Mouse (Mus musculus) embryonic stem cell, embryonic (primary cell): Measurements from ENCODE around the gene Fam20b.

Experiments used
- CTCF ChIA-PET, 4 experiments: fragments of 300-600 bp in 2 of 4; fragments of 350-600 bp in 2 of 4; sonication (Branson Sonifier 250); formaldehyde crosslinking; loops; one replicate each; lab custom pipeline; 2022; ENCODE audit warnings: inconsistent platforms in 2 of 4; lab: Charles Lee
- POLR2A ChIA-PET, 4 experiments: fragments of 300-600 bp in 2 of 4; fragments of 350-600 bp in 2 of 4; sonication (Branson Sonifier 250); formaldehyde crosslinking; loops; one replicate each; lab custom pipeline; 2022; ENCODE audit warnings: antibody characterized with exemption in 4 of 4, inconsistent platforms in 1 of 4; lab: Charles Lee

Gene Fam20b

DNA sequence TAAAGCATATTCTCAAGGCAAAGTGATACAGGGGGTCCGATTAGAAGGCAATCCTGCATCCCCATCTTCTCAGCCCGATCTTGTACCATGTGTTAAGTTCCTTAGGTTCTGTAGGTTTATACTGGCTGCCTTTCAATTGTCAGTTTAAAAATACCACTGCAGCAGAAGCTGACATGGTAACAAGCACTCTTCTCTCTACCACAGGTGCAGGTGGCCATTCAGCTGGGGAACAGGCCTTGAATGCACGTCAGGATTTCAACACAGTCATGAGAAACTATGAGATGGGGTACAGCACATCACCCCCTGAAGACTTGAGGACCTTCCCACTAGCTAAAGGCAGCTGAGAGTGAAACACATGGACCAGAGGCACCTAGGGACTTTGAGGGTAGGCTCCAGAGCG is 15.4 kb downstream of the Fam20b start:
- CTCF ChIA-PET = interaction anchor here in 1 of 4 experiments (0.9 kb wide), 1 partner anchor 199 kb away, joined by 3 read pairs; no protein-coding TSS in a partner anchor
- POLR2A ChIA-PET = interaction anchor here in 1 of 4 experiments (0.9 kb wide), 1 partner anchor 9 kb away, joined by 3 read pairs; no protein-coding TSS in a partner anchor

DNA sequence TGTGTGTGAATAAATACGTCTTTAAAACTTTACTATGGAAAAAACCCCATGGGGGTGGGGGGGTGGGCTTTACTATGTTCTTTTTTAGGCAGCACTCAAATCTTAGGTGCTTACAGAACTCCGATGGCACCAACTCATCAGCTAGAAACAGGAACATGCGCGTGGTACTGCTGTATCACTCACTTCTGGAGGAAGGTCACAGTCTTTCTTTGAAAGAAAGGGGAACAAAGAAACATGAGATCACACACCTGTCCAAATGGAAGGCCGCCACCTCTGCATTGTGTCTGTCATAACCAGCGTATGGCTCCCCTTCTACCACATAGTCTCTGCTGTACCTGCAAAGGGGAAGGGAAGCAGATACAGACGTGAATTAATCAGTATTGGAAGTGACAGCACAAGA is 16.7 kb downstream of the Fam20b start:
- CTCF ChIA-PET = no interaction called here
- POLR2A ChIA-PET = interaction anchor here in 1 of 4 experiments (0.6 kb wide), 1 partner anchor 16 kb away, joined by 3 read pairs; no protein-coding TSS in a partner anchor

DNA sequence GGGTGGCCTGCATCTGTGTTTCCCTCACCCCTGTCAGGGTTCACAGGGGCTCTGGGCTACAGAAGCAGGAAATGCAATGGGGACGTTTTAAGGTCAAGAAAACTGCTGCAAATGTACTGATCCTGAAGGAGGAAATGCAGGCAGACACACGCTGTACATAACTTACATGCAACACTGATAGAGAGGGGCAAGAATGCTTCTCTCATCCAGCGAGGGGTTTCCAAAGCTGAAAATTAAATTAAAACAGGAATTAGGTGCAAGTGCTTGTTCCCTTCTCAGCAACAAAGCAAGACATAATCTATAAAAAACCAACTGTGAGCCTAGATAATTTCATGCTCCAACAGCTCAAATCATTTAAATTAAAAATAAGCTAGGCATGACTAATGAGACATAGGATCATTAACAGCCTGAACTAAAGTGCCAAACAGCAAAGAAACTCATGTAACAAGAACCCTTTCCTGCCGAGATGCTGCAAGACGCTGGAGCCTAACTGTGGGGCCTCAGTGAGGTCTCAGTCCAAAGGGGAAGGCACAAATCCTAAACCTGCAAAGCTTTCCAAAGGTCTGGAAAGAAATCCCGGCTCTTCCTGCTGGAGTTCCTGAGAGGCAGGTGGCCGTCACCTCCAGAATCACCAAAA is 32.7 kb downstream of the Fam20b start:
- ChIA-PET CTCF (interaction anchor here in 1 of 4 experiments (0.6 kb wide), 1 partner anchor 68 kb away, joined by 3 read pairs; no protein-coding TSS in a partner anchor), POLR2A (interaction anchor here in 1 of 4 experiments (0.7 kb wide), 1 partner anchor 23 kb away, joined by 3 read pairs; no protein-coding TSS in a partner anchor)

DNA sequence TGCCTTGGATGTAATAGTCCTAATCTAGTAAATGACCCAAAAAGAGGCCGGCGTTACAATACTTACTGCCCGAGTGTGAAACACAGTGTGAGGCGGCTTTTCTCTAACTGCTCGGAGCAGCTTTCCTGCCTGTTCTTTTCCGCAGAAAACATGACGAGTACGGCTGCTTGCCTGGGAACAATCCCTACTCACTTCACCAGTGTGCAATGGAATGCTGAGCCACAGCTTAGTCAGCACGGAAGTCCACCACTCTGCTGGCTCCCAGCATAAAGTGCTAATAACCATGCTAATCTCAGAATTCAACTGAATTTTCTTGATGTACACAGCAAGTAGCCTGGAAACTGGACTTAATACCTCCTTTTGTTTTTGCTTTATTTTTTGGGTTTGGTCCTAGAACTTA is 39.3 kb downstream of the Fam20b start:
- ChIA-PET CTCF (interaction anchor here in 1 of 4 experiments (0.7 kb wide), 1 partner anchor 101 kb away, joined by 3 read pairs; no protein-coding TSS in a partner anchor), POLR2A (interaction anchor here in 1 of 4 experiments (1.0 to 3.3 kb wide), 4 partner anchors 8 to 19 kb away, joined by 3 to 10 read pairs (median 4); no protein-coding TSS in a partner anchor)

DNA sequence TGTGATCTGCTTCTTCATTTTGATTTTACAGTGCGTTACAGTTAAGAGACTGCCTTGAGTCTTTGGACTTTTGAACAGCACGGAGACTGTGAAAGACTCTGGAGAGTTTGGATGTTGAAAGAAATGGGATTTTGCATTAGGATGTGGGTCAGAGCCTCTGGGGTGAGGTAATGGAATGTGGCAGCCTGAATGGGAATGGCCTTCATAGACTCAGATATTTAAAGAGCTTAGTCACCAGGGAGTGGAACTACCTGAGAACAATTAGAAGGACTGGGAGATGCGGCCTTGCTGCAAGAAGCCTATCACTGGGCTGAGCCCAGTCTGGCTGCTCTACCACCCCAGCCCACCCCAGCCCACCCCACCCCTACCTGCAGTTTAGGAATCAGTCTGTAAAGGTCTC is 41.7 kb downstream of the Fam20b start:
- ChIA-PET POLR2A (interaction anchor here in 2 of 4 experiments (0.6 to 1.8 kb wide), 8 partner anchors 10 to 63 kb away, joined by 3 to 4 read pairs (median 3); no protein-coding TSS in a partner anchor), CTCF (interaction anchor here (0.6 to 1.8 kb wide), 7 partner anchors 9 to 296 kb away, joined by 3 to 16 read pairs (median 3); no protein-coding TSS in a partner anchor)

DNA sequence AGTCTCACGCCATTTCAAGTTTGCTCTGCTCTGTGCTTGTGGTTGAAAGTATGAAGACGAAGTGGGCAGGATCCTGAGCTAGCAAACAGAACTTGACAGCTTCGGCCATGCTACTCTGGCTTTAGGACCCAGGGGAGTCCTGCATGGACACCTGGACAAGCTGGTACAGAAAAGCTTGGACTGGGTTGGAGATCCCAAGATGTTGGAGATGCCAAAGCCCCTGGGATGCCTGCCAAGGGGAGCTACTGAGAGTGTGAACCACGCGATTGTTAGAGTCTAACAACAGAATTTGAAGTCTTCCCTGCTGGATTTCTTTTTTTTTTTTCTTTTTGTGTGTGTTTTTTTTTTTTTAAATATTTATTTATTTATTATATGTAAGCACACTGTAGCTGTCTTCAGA is 42.3 kb downstream of the Fam20b start:
- ChIA-PET POLR2A (interaction anchor here in 2 of 4 experiments (0.6 to 1.8 kb wide), 10 partner anchors 10 to 216 kb away, joined by 3 to 7 read pairs (median 4); no protein-coding TSS in a partner anchor), CTCF (interaction anchor here (0.6 to 1.8 kb wide), 12 partner anchors 9 to 789 kb away, joined by 3 to 16 read pairs (median 3); no protein-coding TSS in a partner anchor)

DNA sequence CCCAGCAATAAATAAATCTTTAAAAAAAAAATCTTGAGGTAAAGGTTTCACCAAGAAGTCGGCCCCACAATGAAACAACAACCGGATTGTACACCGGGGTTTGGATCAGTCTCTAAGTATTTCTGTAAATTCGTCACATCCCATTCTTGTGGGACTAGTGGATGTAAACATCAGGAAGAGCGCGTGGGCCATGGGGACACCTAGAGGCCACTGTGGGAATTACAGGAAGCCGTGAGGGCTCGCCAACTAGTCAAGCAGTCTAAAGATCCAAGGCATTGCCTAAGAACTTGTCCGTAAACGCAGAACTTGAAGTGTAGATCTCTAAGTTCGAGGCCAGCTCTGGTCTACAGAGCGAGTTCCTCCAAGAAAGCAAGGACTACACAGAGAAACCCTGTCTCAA is 42.7 kb downstream of the Fam20b start:
- ChIA-PET CTCF (interaction anchor here in 3 of 4 experiments (0.7 to 1.8 kb wide), 8 partner anchors 8 to 789 kb away, joined by 3 to 5 read pairs (median 4); no protein-coding TSS in a partner anchor), POLR2A (interaction anchor here in 2 of 4 experiments (0.7 to 1.8 kb wide), 7 partner anchors 9 to 216 kb away, joined by 3 to 7 read pairs (median 4); no protein-coding TSS in a partner anchor)

DNA sequence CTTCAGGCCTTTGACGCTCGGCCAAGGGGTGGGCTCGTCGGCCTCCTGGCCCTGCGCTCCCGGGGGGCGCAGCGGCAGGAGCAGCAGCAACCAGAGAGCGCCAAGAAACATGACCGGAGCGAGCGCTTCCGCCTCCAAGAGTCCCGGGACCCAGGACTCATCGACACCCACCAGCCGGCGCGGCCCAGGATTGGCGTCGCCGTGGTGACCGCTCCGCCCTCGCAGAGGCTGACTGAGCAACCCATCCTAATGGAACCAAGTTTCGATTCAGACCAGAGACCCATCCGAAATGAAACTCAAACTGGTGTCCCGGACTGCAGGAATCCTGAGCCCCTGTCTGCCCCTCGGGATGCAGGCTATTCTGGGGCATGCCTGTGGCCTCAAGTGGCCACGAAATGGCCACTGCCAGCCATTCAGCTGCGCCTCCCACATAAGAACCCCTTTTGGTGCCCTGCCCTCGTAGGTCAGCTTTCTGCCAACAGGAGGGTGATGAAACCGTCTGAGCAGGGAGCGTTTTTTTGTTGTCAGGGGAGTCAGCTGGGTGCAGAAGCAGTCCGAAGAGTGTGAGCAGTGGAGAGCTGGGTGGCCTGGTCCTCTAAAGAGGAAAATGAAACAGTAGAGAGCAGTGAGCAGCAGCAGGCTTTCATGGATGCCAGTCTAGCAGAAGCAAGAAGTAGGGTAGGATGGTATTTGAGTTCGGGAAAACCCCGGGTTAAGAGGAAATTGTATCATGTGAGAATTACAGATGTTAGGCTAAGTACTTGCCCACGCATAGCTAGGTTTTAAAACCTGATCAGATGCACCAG is 44.5 kb downstream of the Fam20b start, which contains the start of gene Tor3a:
Gene Tor3a, minus strand, starts transcription at position 162 of the 806 bp plus-strand sequence.
- POLR2A ChIA-PET = interaction anchor here in 3 of 4 experiments (0.6 to 1.7 kb wide), 8 partner anchors 11 to 771 kb away, joined by 3 to 6 read pairs (median 4); partner anchors contain the start of gene Abl2 (in 1 of the 3)

DNA sequence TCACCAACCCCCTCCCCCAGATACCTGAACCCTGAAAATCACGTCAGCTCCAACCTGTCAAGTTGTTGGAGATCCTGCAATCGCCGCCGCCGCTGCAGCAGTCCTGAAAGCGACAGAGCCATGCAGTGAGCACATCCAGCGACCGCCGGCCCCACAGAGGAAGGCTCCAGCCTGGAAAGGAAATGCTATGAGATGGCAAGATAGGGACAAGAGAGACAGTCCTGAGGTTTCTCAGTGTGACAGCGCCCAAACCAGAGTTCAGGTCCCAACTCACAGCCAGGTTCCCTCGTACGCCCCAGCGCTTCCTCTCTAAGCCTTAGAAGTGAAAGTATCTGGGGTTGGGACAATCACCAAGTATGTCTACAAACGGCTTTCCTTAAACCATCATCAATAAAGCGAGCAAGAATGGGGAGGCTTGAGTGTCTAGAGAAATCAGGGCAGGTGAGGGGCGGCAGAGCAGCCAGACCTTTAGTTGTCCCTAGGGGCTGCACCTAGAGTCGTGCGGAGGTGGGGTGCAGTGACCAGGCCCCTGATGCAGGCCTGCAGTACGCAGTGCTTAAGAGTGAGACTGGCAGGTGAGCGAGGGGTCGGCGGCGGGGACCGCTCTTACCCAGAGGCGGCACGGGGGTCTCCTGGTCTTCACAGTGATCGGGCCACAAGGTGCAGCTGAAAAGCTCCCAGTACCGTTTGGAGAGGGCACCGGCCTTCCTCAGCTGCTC is 45.3 kb downstream of the Fam20b start:
- ChIA-PET CTCF (interaction anchor here in 2 of 4 experiments (1.1 to 1.5 kb wide), 2 partner anchors 42 to 43 kb away, joined by 3 to 4 read pairs; no protein-coding TSS in a partner anchor), POLR2A (interaction anchor here in 2 of 4 experiments (1.5 to 1.7 kb wide), 4 partner anchors 10 to 25 kb away, joined by 3 to 6 read pairs (median 4); no protein-coding TSS in a partner anchor)

More for the DNA sequence above, 44.5 kb downstream of the Fam20b start, which contains the start of gene Tor3a:
- CTCF ChIA-PET = interaction anchor here in 3 of 4 experiments (0.6 to 1.5 kb wide), 6 partner anchors 32 to 243 kb away, joined by 3 to 11 read pairs (median 3); no protein-coding TSS in a partner anchor

DNA sequence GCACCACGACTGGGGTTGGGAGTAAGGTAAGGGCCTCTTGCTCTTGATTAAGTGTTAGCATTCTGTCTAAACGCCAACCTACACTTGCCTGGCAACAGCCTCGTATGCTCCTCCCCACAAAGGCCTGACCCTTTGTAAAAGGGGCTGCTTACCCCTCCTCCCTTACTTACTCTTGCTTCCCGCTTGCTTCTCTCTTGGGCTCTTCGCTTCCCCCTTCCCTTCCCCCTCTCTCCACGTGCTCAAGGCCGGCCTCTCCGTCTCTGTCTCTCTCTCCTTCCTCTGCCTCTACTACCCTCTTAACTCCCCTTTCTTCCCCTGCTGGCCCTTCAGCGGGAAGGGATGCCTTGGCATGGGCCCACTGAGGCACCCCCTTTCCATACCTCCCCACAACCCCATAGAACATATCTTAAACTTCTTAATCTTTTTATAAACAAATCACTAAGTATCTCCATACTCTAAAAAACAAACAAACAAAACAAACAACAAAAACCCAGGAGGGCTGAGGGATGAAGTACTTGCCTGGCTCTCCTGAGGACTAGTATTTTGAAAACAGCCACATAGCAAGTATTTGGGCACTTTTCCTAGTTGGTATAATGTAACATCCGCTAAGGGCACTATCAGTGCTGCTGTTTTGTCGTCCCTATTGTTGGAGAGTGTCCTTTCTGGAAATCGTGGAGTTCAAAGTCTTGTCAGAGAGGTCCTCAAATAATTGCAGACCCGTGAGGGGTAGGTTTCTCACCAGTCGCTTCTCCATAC is 46.0 kb downstream of the Fam20b start:
- ChIA-PET POLR2A (interaction anchor here in 1 of 4 experiments (1.7 kb wide), 1 partner anchor 24 kb away, joined by 3 read pairs; no protein-coding TSS in a partner anchor), CTCF (no interaction called here)

DNA sequence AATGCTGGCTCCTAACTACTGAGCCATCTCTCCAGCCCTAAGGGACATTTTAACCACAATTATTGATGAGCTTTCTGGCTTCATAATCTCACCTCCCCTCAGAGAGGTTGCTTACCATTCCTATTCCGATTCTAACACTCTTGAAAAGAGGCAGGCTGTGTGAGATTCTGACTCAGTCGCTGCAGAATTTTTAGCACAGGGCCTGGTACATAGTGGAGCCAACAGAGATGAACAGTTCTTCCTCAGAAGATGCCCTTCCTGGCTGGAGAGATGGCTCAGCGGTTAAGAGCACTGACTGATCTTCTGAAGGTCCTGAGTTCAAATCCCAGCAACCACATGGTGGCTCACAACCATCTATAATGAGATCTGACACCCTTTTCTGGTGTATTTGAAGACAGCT is 47.0 kb downstream of the Fam20b start:
- POLR2A ChIA-PET = no interaction called here
- CTCF ChIA-PET = no interaction called here

DNA sequence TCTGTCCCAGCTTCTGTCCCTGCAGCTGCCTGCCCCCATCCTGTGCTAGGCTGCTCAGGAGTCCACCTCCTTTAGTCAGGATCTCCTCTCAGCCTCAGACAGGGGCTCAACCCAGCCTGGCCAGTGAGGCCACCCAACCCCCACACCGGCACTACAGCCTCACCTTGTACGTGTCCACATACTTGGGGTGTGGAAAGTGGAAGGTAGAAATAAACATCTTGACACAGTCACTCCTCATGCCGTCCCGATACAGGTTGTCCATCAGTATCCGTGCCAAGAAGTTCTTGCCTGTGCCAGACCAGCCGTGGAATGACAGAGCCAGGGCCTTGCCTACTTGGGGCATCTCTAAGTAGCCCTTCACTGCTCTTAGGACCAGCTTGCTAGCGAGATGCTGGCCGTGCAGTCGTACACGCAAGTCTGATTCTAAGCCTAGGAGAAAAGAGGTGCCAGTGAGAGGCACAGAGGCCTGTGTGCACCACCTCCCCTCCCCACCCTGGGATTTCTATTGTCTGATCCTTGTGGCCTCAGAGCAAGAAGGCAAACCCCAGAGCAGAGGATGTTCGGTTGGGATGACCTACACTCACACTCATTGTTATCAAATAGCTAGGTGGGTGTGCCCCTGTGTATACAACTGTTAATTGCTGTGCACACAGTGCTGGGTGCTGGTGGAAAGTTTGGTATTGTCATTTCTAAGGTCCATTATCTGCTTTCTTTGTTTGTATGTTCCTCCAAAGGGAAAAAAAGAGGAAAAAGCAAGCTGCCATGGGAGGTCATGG is 49.5 kb downstream of the Fam20b start:
- POLR2A ChIA-PET = interaction anchor here in 3 of 4 experiments (0.5 to 5.7 kb wide), 22 partner anchors 9 to 696 kb away, joined by 3 to 67 read pairs (median 3); partner anchors contain the start of gene Cep350 (in 1 of the 3)
- CTCF ChIA-PET = interaction anchor here in 3 of 4 experiments (0.5 to 1.3 kb wide), 9 partner anchors 11 to 202 kb away, joined by 3 to 5 read pairs (median 4); no protein-coding TSS in a partner anchor

DNA sequence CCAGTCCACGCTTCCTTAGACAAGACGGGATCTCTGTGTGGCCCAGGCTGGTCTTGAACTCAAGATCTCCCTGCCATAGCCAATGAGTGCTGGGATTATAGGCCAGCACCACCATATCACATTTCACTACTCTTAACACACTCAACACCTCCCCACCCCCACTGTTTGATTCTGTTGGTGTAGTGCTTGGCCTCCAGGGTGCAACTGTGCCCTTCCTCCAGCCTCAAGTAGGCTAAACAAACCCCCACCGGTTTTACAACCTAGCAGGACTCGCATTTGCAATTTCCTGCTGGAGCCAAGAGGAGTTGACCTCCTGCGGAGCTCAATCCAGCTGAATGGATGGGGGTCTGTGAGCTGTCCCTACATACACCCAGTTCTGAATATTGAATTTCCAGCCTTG is 50.3 kb downstream of the Fam20b start:
- POLR2A ChIA-PET = interaction anchor here in 2 of 4 experiments (0.8 to 5.7 kb wide), 12 partner anchors 9 to 104 kb away, joined by 3 to 67 read pairs (median 4); no protein-coding TSS in a partner anchor
- CTCF ChIA-PET = interaction anchor here in 2 of 4 experiments (0.6 to 1.3 kb wide), 6 partner anchors 12 to 396 kb away, joined by 3 to 5 read pairs (median 4); no protein-coding TSS in a partner anchor

DNA sequence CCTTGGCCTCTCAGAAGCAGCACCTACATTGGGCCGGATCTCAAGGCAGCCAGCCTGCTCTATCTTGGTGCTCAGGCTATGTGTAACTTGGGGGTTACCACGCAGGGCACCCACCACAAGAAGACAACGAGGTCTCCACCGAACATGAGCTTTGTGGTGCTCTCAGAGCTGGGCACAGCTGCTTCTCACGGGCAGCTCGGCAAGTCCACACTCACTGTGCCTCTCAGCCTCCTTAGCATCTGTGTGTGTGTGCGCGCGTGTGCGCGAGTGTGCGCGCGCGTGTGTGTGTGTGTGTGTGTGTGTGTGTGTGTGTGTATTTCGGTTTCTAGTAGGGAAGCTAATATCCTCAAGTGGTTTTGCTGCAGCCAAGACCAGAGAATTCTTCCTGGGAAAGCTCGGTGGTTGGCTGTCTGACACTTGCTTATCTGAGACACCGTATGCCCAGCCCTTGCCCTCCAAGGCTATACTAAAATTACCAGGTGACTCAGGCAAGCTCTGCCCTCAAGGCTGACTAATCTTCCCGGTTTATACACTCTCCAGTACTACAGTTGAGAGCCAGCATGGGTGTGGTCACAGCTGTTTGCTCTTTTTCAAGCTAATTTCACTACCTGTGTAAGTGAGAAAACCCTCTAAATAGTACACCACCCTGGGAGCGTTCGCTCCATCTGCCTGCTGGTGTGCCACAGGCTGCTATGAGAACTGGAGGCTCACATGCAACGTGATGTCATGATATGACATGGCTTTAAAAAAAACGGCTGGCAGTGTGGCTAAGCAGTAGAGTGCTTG is 51.6 kb downstream of the Fam20b start:
- ChIA-PET POLR2A (interaction anchor here (0.5 to 5.7 kb wide), 20 partner anchors 9 to 310 kb away, joined by 3 to 67 read pairs (median 4); partner anchors contain the start of gene Abl2 (in 1 of the 4)), CTCF (interaction anchor here in 3 of 4 experiments (0.5 to 1.3 kb wide), 6 partner anchors 9 to 410 kb away, joined by 3 to 5 read pairs (median 4); no protein-coding TSS in a partner anchor)
